Mouse (Mus musculus) bone marrow macrophage, adult 2 months (primary cell): ENCODE results near the gene Actb.

ENCODE experiments used
- CTCF ChIP-seq: IDR thresholded peaks from 2 replicates; pipeline ENCODE4 v1.5.1; 2012; ENCODE audit warnings: low read depth, mild to moderate bottlenecking, low read length, moderate library complexity
- POLR2A ChIP-seq: IDR thresholded peaks from 2 replicates; pipeline ENCODE4 v1.6.1; 2012; ENCODE audit warnings: mild to moderate bottlenecking, low read depth, low read length, borderline replicate concordance

GRCm38 (mm10) chr5:142902506-142903314 lies 3.8 kb downstream of the Actb start:
- TF ChIP-seq CTCF = no peak
- no peak for TF ChIP-seq POLR2A
